Mouse (Mus musculus): ENCODE data around the gene Olfr1002. TPM values are rescaled to one million over a fixed set of nuclear protein-coding genes. Genes with fewer than 3 reads are reported as not detected.
"Not testable (repeated sequence)": the region's sequence is repeated elsewhere in the genome, so short reads cannot be mapped to it uniquely, and the experiment has no call there.

The Olfr1002 gene
- not detected in 2 replicates for polyA plus RNA-seq (2015; fragmentation: Nextera tagmentation; extraction: Ambion mirVana)

DNA sequence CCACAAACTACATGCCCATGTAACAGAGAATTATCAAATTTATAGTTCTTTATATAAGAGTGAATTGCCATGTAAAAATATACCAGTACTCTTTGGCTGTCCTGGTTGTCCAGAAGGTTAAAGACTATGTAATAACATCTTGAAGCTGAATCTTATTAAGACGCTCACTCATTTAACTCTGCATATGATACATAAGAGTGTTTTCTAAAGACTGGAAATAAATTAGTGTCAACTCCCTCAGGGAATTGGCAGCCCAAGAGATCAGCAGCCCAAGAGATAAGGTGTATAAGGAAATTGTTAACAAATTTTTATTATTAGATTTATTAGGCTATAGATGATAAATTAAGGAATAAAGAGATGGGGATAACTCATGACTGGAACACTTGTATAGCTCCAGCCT is at the start of gene Olfr1002:
TSS of gene Olfr1002 (minus strand) at position 101 of the 400 bp plus-strand sequence.
- no peaks in the 10 kb centered on the region for H3K36me3 ChIP-seq (ENCODE audit: control insufficient read depth, insufficient read depth, low read length)
- H3K27me3 ChIP-seq (ENCODE audit: control insufficient read depth, insufficient read depth, low read depth, low read length) = no peaks in the 10 kb centered on the region
- no peaks in the 10 kb centered on the region for H3K4me1 ChIP-seq (ENCODE audit: control insufficient read depth, insufficient read depth, low read length)
- H3K27ac ChIP-seq (ENCODE audit: low read length) = no peak within 1 kb of the TSS
- H3K4me3 ChIP-seq (ENCODE audit: low read depth, low read length) = no peak within 1 kb of the TSS
- H3K9ac ChIP-seq (ENCODE audit: low read depth, low read length) = no peak within 1 kb of the TSS
- 95% methylated on average over 1 of the region's 1 CpGs for WGBS
- ATAC-seq = no peak
- no peak within 1 kb of the TSS for H3K4me2 ChIP-seq (ENCODE audit: low read length)
- H3K9me3 ChIP-seq (replicated peaks; ENCODE audit: control insufficient read depth, low read length, poor library complexity, severe bottlenecking) = no peaks in the 10 kb centered on the region

DNA sequence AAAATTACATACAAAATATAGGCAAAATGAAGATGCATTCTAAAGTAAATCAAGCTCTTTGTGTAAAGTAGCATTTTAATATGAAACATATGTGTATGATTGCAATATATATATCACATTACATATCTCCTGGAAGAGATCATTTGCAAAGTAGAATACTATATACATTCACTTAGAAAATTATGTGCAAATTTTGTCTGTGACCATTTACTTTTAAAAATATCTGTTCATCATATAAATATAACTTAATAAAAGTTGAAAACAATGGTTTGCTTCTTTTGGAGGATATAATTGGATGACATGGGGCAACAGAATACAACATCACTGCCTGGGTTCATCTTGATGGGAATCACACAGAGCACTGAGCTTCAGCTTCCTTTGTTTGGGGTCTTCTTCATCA is 38.6 kb upstream of the Olfr1002 start, which contains the start of gene Olfr1008:
TSS of gene Olfr1008 (plus strand) at position 301 of the 400 bp plus-strand sequence.
- no peak within 1 kb of the TSS for H3K4me2 ChIP-seq (ENCODE audit: low read length)
- H3K4me1 ChIP-seq (ENCODE audit: control insufficient read depth, insufficient read depth, low read length) = no peaks in the 10 kb centered on the region
- no peaks in the 10 kb centered on the region for H3K27me3 ChIP-seq (ENCODE audit: control insufficient read depth, insufficient read depth, low read depth, low read length)
- no peaks in the 10 kb centered on the region for H3K9me3 ChIP-seq (replicated peaks; ENCODE audit: control insufficient read depth, low read length, poor library complexity, severe bottlenecking)
- H3K27ac ChIP-seq (ENCODE audit: low read length) = no peak within 1 kb of the TSS
- no peak within 1 kb of the TSS for H3K4me3 ChIP-seq (ENCODE audit: low read depth, low read length)
- H3K9ac ChIP-seq (ENCODE audit: low read depth, low read length) = no peak within 1 kb of the TSS
- no peak for ATAC-seq
- H3K36me3 ChIP-seq (ENCODE audit: control insufficient read depth, insufficient read depth, low read length) = no peaks in the 10 kb centered on the region

DNA sequence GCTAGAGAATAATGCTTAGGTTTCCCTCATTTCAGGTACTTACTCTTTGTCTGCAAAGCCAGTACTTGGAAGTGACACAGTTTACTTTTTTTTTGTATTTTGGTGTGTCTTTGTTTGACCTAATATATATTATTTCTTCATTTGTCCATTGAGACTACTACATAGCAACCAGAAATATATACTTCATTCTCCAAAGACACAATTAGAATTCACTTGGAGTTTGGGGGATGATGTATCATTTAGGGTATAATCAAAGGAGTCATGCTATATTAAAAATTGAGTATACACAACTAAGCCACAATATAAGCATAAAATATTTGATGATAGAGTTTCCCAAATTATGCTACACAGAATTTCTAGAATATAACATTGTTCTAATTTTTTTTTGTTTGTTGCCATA is 28.2 kb upstream of the Olfr1002 start, which contains the start of gene Olfr1006:
TSS of gene Olfr1006 (minus strand) at position 101 of the 400 bp plus-strand sequence.
- Histone ChIP-seq H3K27me3 (ENCODE audit: control insufficient read depth, insufficient read depth, low read depth, low read length) (no peaks in the 10 kb centered on the region), H3K4me3 (ENCODE audit: low read depth, low read length) (no peak within 1 kb of the TSS), H3K27ac (ENCODE audit: low read length) (no peak within 1 kb of the TSS), H3K36me3 (ENCODE audit: control insufficient read depth, insufficient read depth, low read length) (no peaks in the 10 kb centered on the region), H3K4me2 (ENCODE audit: low read length) (no peak within 1 kb of the TSS), H3K4me1 (ENCODE audit: control insufficient read depth, insufficient read depth, low read length) (no peaks in the 10 kb centered on the region), H3K9me3 (replicated peaks; ENCODE audit: control insufficient read depth, low read length, poor library complexity, severe bottlenecking) (no peaks in the 10 kb centered on the region), H3K9ac (ENCODE audit: low read depth, low read length) (no peak within 1 kb of the TSS)
- no peak for ATAC-seq

DNA sequence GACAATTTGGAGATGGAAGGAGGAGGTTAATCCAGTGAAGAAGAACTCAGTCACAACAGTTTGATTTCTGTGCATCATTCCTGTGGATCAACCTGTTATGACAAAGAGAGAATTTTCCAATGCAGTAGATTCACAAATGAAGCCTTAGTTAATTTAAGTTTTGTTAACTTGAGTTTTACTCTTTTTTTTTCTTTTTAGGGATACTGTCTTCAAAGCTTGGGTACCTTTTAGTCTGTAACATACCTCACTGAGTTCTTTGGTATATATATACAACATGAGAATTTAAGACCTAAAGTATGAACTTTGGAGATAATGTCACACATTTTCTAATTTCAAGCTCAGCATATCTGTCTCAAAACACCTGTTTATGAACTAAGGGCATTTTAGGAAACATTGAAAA is 13.9 kb upstream of the Olfr1002 start, which contains the start of gene Olfr154:
TSS of gene Olfr154 (minus strand) at position 101 of the 400 bp plus-strand sequence.
- not testable (repeated sequence) for H3K4me2 ChIP-seq (ENCODE audit: low read length); H3K27me3 ChIP-seq (ENCODE audit: control insufficient read depth, insufficient read depth, low read depth, low read length); H3K9me3 ChIP-seq (replicated peaks; ENCODE audit: control insufficient read depth, low read length, poor library complexity, severe bottlenecking); H3K27ac ChIP-seq (ENCODE audit: low read length); H3K9ac ChIP-seq (ENCODE audit: low read depth, low read length); H3K4me3 ChIP-seq (ENCODE audit: low read depth, low read length); ATAC-seq; H3K4me1 ChIP-seq (ENCODE audit: control insufficient read depth, insufficient read depth, low read length); H3K36me3 ChIP-seq (ENCODE audit: control insufficient read depth, insufficient read depth, low read length)

DNA sequence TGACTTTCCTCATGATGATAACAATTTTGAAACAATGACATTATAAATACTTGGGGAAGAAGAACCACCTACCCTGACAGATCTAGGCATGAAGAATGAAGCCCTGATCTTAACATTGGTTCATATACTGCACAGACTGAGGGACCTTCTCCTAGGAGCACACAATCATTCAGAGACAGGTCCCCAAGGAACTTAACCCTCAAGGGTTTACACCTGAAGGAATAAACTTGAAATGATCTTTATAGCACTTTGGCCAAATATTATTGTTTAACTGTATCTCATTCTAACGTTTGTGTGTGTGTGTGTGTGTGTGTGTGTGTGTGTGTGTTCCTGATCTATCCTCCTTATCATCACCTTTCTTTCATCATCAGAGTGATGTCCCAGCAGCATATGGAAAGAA is 38.7 kb downstream of the Olfr1002 start, which contains the start of gene Olfr1000:
TSS of gene Olfr1000 (minus strand) at position 101 of the 400 bp plus-strand sequence.
- Histone ChIP-seq H3K9ac (ENCODE audit: low read depth, low read length) (no peak within 1 kb of the TSS), H3K4me3 (ENCODE audit: low read depth, low read length) (no peak within 1 kb of the TSS), H3K4me2 (ENCODE audit: low read length) (no peak within 1 kb of the TSS), H3K36me3 (ENCODE audit: control insufficient read depth, insufficient read depth, low read length) (no peaks in the 10 kb centered on the region), H3K27me3 (ENCODE audit: control insufficient read depth, insufficient read depth, low read depth, low read length) (no peaks in the 10 kb centered on the region), H3K9me3 (replicated peaks; ENCODE audit: control insufficient read depth, low read length, poor library complexity, severe bottlenecking) (no peaks in the 10 kb centered on the region), H3K27ac (ENCODE audit: low read length) (no peak within 1 kb of the TSS), H3K4me1 (ENCODE audit: control insufficient read depth, insufficient read depth, low read length) (no peaks in the 10 kb centered on the region)
- WGBS = 84% methylated on average over 1 of the region's 1 CpGs
- no peak for ATAC-seq

Other genes starting within 250 kb of the Olfr1002 start
- not detected in 2 replicates for gene Olfr992, start 241.2 kb downstream of the Olfr1002 start, polyA plus RNA-seq (2015; fragmentation: Nextera tagmentation; extraction: Ambion mirVana)
- gene Olfr993, start 235.8 kb downstream of the Olfr1002 start, polyA plus RNA-seq (2015; fragmentation: Nextera tagmentation; extraction: Ambion mirVana) = not detected in 2 replicates
- gene Olfr994, start 214.3 kb downstream of the Olfr1002 start, polyA plus RNA-seq (2015; fragmentation: Nextera tagmentation; extraction: Ambion mirVana) = not detected in 2 replicates
- gene Olfr995, start 207.1 kb downstream of the Olfr1002 start, polyA plus RNA-seq (2015; fragmentation: Nextera tagmentation; extraction: Ambion mirVana) = not detected in 2 replicates
- 0.26 and 0.28 TPM in 2 replicates for gene 4833423E24Rik, start 131.7 kb downstream of the Olfr1002 start, polyA plus RNA-seq (2015; fragmentation: Nextera tagmentation; extraction: Ambion mirVana)
- gene Olfr996, start 71.5 kb downstream of the Olfr1002 start, polyA plus RNA-seq (2015; fragmentation: Nextera tagmentation; extraction: Ambion mirVana) = not detected in 2 replicates
- gene Olfr998, start 61.8 kb downstream of the Olfr1002 start, polyA plus RNA-seq (2015; fragmentation: Nextera tagmentation; extraction: Ambion mirVana) = not detected in 2 replicates
- not detected in 2 replicates for gene Olfr1000, start 38.8 kb downstream of the Olfr1002 start, polyA plus RNA-seq (2015; fragmentation: Nextera tagmentation; extraction: Ambion mirVana)
- not detected in 2 replicates for gene Olfr154, start 13.8 kb upstream of the Olfr1002 start, polyA plus RNA-seq (2015; fragmentation: Nextera tagmentation; extraction: Ambion mirVana)
- not detected in 2 replicates for gene Olfr1006, start 28.1 kb upstream of the Olfr1002 start, polyA plus RNA-seq (2015; fragmentation: Nextera tagmentation; extraction: Ambion mirVana)
- gene Olfr1008, start 38.7 kb upstream of the Olfr1002 start, polyA plus RNA-seq (2015; fragmentation: Nextera tagmentation; extraction: Ambion mirVana) = not detected in 2 replicates
- gene Olfr1009, start 64.7 kb upstream of the Olfr1002 start, polyA plus RNA-seq (2015; fragmentation: Nextera tagmentation; extraction: Ambion mirVana) = not detected in 2 replicates
- gene Olfr1012, start 112.1 kb upstream of the Olfr1002 start, polyA plus RNA-seq (2015; fragmentation: Nextera tagmentation; extraction: Ambion mirVana) = not detected in 2 replicates
- not detected in 2 replicates for gene Olfr1013, start 116.4 kb upstream of the Olfr1002 start, polyA plus RNA-seq (2015; fragmentation: Nextera tagmentation; extraction: Ambion mirVana)
- gene Olfr1014, start 122.0 kb upstream of the Olfr1002 start, polyA plus RNA-seq (2015; fragmentation: Nextera tagmentation; extraction: Ambion mirVana) = not detected in 2 replicates
- gene Olfr1015, start 131.3 kb upstream of the Olfr1002 start, polyA plus RNA-seq (2015; fragmentation: Nextera tagmentation; extraction: Ambion mirVana) = not detected in 2 replicates
- not detected in 2 replicates for gene Olfr1016, start 151.8 kb upstream of the Olfr1002 start, polyA plus RNA-seq (2015; fragmentation: Nextera tagmentation; extraction: Ambion mirVana)
- not detected in 2 replicates for gene Olfr1018, start 167.8 kb upstream of the Olfr1002 start, polyA plus RNA-seq (2015; fragmentation: Nextera tagmentation; extraction: Ambion mirVana)
- not detected in 2 replicates for gene Olfr1019, start 194.8 kb upstream of the Olfr1002 start, polyA plus RNA-seq (2015; fragmentation: Nextera tagmentation; extraction: Ambion mirVana)
- gene Olfr1020, start 196.3 kb upstream of the Olfr1002 start, polyA plus RNA-seq (2015; fragmentation: Nextera tagmentation; extraction: Ambion mirVana) = not detected in 2 replicates
- not detected in 2 replicates for gene Olfr1022, start 217.9 kb upstream of the Olfr1002 start, polyA plus RNA-seq (2015; fragmentation: Nextera tagmentation; extraction: Ambion mirVana)
- gene Olfr1023, start 234.9 kb upstream of the Olfr1002 start, polyA plus RNA-seq (2015; fragmentation: Nextera tagmentation; extraction: Ambion mirVana) = not detected in 2 replicates